Mouse (Mus musculus): ENCODE results near the gene Eif3a.

GRCm38 (mm10) chr19:60788214-60788960, 2.1 kb downstream of the Eif3a start:
- TF ChIP-seq POLR2A (IDR thresholded peaks at IDR 0.05; ENCODE audit: insufficient read depth, low read length) (no peak), CTCF (IDR thresholded peaks at IDR 0.05; ENCODE audit: low read depth, low read length) (no peak)
